Mouse (Mus musculus): Measurements from ENCODE around the gene Zbtb43. TPM values are rescaled to one million over a fixed set of nuclear protein-coding genes. Genes with fewer than 3 reads are reported as not detected.
A peak's percentile ranks its signal among the peaks of the same experiment; 100 is the strongest.

Gene Zbtb43
- 23.0 and 23.5 TPM in 2 replicates for polyA plus RNA-seq (2016; fragmentation: Nextera tagmentation; extraction: Ambion mirVana)

DNA sequence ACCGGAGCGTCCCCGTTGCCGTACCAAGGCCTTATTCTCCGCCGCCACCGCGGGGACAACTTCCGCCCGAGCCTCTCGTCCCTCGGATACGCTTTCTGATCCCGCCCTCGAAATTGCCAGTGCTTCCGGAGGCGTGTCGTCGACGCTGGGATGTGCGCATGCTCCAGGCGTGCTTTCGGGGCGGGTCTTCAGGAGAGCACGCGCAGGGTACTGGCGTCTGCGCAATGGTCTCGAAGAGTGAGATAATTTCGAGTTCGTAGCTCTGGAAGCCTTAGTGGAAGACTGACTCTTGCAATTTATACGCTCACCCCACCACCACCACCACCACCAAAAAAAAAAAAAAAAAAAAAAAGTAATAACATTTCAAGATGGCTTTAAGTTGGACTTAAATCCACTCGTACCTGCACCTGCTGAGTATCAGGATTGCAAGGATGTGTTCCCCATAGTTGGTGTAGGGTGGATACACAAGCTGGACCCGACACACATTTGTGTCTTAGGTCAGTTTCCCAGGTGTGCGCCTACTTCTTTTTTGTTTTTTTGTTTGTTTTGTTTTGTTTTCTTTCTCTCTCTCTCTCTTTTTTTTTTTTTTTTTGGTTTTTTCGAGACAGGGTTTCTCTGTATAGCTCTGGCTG is at the start of gene Zbtb43:
Zbtb43 (minus strand) TSS at position 94 of the 632 bp plus-strand sequence.
- Histone ChIP-seq H3K27ac (no peak within 1 kb of the TSS), H3K27me3 (replicated peaks) (no peaks in the 10 kb centered on the region), H3K36me3 (peaks cover under 1% of the 10 kb centered on the region; the same call in 1 of the 2 replicates), H3K4me2 (replicated peaks) (peak within 1 kb of the TSS; percentile 88), H3K4me1 (peaks cover 28% of the 10 kb centered on the region), H3K4me3 (peak within 1 kb of the TSS; percentile 66), H3K9me3 (no peaks in the 10 kb centered on the region), H3K9ac (peak within 1 kb of the TSS; percentile 77)
- ATAC-seq (ENCODE audit: low FRiP score, low read depth), result peak; percentile 90
- 6% methylated on average over 36 of the region's 36 CpGs for WGBS

DNA sequence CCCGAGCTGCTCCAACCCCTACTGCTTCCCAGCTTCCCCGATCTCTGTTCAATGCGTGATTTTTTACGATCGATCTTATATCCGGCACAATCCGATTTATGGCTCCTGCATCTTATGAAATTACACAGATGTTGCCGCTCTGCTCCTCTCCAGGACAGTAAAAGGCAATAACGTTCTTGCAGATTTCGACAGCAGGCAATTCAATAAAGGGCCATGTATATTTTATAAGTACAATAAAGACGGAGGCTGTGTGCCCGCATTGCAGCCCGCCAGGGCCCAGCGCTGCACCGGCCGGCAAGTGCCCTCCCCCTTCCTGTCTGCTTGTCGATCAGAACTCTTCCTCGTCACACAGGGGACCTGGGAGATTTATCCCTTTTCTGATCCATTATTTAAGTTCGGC is 47.5 kb upstream of the Zbtb43 start:
- 0 out of 2 replicates have a peak, but pooled peaks cover 8% of the 10 kb centered on the region for H3K4me1 ChIP-seq
- H3K27me3 ChIP-seq (replicated peaks), result no peaks in the 10 kb centered on the region; the same call in 1 of the 2 replicates
- no peak overlapping the region for H3K27ac ChIP-seq
- H3K36me3 ChIP-seq, result no peaks in the 10 kb centered on the region
- no peak overlapping the region for H3K9ac ChIP-seq
- H3K9me3 ChIP-seq, result no peaks in the 10 kb centered on the region
- 38% methylated on average over 19 of the region's 19 CpGs for WGBS
- H3K4me2 ChIP-seq (replicated peaks), result peak overlapping the region; percentile 33
- peak; percentile 66; the same call in 1 of the 2 replicates for ATAC-seq (ENCODE audit: low FRiP score, low read depth)
- no peak overlapping the region for H3K4me3 ChIP-seq

- Histone ChIP-seq H3K4me2 (replicated peaks) (peak overlapping the region; percentile 33), H3K9ac (no peak overlapping the region), H3K36me3 (no peaks in the 10 kb centered on the region), H3K4me3 (no peak overlapping the region), H3K4me1 (0 out of 2 replicates have a peak, but pooled peaks cover 8% of the 10 kb centered on the region), H3K27me3 (replicated peaks) (no peaks in the 10 kb centered on the region; the same call in 1 of the 2 replicates), H3K9me3 (no peaks in the 10 kb centered on the region), H3K27ac (no peak overlapping the region)
- no peak for ATAC-seq (ENCODE audit: low FRiP score, low read depth)
- 77% methylated on average over 8 of the region's 8 CpGs for WGBS
Observed at GRCm38 (mm10) chr2:33515431-33515830, 47.1 kb upstream of the Zbtb43 start.

DNA sequence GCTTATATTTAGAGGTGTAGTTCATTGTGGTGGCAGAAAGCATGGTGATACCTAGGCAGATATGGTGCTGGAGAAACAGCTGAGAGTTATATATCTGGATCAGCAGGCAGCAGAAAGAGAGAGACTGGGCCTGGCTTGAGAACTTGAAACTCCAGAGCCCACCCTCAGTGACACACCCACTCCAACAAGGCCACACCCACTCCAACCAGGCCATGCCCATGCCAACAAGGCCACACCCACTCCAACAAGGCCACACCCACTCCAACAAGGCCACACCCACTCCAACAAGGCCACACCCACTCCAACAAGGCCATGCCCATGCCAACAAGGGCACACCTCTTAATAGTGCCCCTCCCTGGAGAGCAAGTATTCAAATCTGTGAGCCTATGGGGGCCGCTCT is 42.4 kb upstream of the Zbtb43 start:
- H3K4me2 ChIP-seq (replicated peaks), result no peak overlapping the region
- 93% methylated on average over 1 of the region's 1 CpGs for WGBS
- ATAC-seq (ENCODE audit: low FRiP score, low read depth), result no peak

GRCm38 (mm10) chr2:33502602-33503001 is 34.2 kb upstream of the Zbtb43 start:
- H3K36me3 ChIP-seq, result no peaks in the 10 kb centered on the region
- H3K4me1 ChIP-seq, result no peaks in the 10 kb centered on the region
- H3K27me3 ChIP-seq (replicated peaks), result no peaks in the 10 kb centered on the region
- no peak overlapping the region for H3K27ac ChIP-seq
- H3K9me3 ChIP-seq, result peaks cover 9% of the 10 kb centered on the region; the same call in 1 of the 2 replicates
- 42% methylated on average over 2 of the region's 2 CpGs for WGBS
- H3K4me2 ChIP-seq (replicated peaks), result no peak overlapping the region
- H3K4me3 ChIP-seq, result no peak overlapping the region
- ATAC-seq (ENCODE audit: low FRiP score, low read depth), result no peak
- no peak overlapping the region for H3K9ac ChIP-seq

More for the DNA sequence above, 42.4 kb upstream of the Zbtb43 start:
- Histone ChIP-seq H3K9ac (no peak overlapping the region), H3K4me1 (no peaks in the 10 kb centered on the region), H3K27ac (no peak overlapping the region), H3K4me3 (no peak overlapping the region), H3K9me3 (no peaks in the 10 kb centered on the region), H3K27me3 (replicated peaks) (no peaks in the 10 kb centered on the region), H3K36me3 (no peaks in the 10 kb centered on the region)

DNA sequence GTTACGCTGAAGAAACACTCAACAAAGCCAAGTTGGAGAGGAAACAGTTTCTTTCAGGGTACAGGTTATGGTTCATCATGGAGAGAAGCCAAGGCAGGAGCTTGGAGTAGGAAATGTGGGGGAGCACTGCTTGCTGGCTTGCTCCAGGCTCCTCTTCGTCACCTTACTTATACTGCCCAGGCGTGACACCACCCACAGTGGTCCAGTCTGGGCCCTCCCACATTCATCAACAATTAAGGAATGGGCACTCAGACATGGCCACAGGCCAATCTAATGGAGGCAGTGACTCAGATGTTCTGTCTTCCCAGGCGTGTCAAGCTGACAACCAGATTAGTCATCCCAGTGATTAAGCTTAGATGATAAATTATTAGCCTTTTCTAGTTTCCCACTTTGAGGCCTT is 29.9 kb upstream of the Zbtb43 start:
- no peak overlapping the region for H3K4me2 ChIP-seq (replicated peaks)
- peaks cover 11% of the 10 kb centered on the region; the same call in 1 of the 2 replicates for H3K9me3 ChIP-seq
- H3K27me3 ChIP-seq (replicated peaks), result no peaks in the 10 kb centered on the region
- H3K27ac ChIP-seq, result no peak overlapping the region
- no peak for ATAC-seq (ENCODE audit: low FRiP score, low read depth)
- no peaks in the 10 kb centered on the region for H3K4me1 ChIP-seq
- no peaks in the 10 kb centered on the region for H3K36me3 ChIP-seq
- WGBS, result 84% methylated on average over 4 of the region's 4 CpGs
- no peak overlapping the region for H3K4me3 ChIP-seq
- no peak overlapping the region for H3K9ac ChIP-seq

DNA sequence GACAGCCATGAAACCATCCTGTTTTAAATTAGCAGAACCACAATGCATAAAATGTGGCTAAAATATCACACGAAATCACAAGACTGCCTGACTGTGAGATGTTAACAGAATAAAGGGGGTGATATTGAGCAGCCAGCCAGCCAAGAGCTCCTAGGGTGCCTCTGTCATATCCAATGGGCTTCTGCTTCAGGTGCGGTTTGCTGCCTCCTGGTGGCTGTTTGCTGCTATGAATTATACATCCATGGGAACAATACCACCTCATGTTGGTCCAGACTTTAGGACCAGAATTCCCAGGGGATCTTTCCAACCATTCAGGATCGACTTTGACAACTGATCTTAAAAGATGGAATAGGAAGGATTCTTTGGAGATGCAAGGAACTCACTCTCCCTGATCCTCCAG is 27.3 kb upstream of the Zbtb43 start:
- ATAC-seq (ENCODE audit: low FRiP score, low read depth), result no peak
- Histone ChIP-seq H3K27ac (no peak overlapping the region), H3K36me3 (no peaks in the 10 kb centered on the region), H3K27me3 (replicated peaks) (peaks cover 3% of the 10 kb centered on the region; the same call in 1 of the 2 replicates), H3K4me3 (no peak overlapping the region), H3K4me2 (replicated peaks) (no peak overlapping the region), H3K9ac (no peak overlapping the region), H3K9me3 (peaks cover 11% of the 10 kb centered on the region; the same call in 1 of the 2 replicates), H3K4me1 (no peaks in the 10 kb centered on the region)
- 46% methylated on average over 3 of the region's 3 CpGs for WGBS

DNA sequence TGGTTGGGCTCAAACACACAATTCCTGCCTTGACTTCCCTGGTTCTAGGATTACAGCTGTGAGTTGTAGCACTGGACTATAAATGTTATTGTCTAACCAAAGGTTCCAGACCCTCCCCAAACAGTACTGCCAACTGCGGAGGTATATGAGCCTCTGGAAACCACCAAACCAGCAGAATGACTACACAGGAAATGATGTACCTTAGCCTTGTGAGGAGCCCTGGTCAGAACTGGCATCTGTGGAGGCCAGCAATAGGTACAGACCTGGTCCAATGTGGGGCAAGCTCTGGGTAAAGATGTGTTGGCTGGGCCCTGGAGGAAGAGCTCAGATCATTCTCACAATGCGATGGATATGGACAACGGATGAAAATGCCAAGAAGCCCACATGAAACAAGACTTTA is 23.7 kb upstream of the Zbtb43 start:
- H3K36me3 ChIP-seq, result no peaks in the 10 kb centered on the region
- 0 out of 2 replicates have a peak, but pooled peaks cover 2% of the 10 kb centered on the region for H3K9me3 ChIP-seq
- ATAC-seq (ENCODE audit: low FRiP score, low read depth), result no peak
- H3K4me2 ChIP-seq (replicated peaks), result no peak overlapping the region
- 93% methylated on average over 3 of the region's 3 CpGs for WGBS
- H3K9ac ChIP-seq, result no peak overlapping the region
- H3K27ac ChIP-seq, result no peak overlapping the region
- H3K4me3 ChIP-seq, result no peak overlapping the region
- H3K4me1 ChIP-seq, result no peaks in the 10 kb centered on the region
- H3K27me3 ChIP-seq (replicated peaks), result peaks cover 3% of the 10 kb centered on the region; the same call in 1 of the 2 replicates

DNA sequence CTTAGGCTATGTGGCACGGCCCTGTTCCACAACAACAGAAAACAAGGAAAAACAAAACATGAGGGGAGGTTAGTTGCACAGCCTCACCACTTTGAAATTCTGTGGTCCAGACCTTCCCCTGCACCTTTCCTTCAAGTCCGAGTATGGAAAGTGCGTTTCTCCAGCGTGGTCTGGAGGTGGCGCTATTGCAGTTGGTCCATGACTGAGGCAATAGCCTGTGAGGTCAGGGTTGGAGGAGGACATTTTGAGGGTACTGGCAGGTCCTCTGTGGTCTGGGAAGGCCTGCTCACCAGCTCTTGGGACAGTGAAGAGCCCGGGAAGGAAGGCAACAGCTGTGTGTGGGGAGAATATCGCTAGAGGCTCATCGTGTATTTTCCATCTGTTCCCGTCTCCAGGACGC is 21.2 kb upstream of the Zbtb43 start:
- H3K36me3 ChIP-seq, result no peaks in the 10 kb centered on the region
- H3K4me2 ChIP-seq (replicated peaks), result no peak overlapping the region
- ATAC-seq (ENCODE audit: low FRiP score, low read depth), result no peak
- no peak overlapping the region for H3K27ac ChIP-seq
- 57% methylated on average over 10 of the region's 10 CpGs for WGBS
- H3K27me3 ChIP-seq (replicated peaks), result peaks cover 3% of the 10 kb centered on the region; the same call in 1 of the 2 replicates
- no peaks in the 10 kb centered on the region for H3K4me1 ChIP-seq
- H3K9me3 ChIP-seq, result no peaks in the 10 kb centered on the region
- H3K4me3 ChIP-seq, result no peak overlapping the region
- no peak overlapping the region for H3K9ac ChIP-seq

DNA sequence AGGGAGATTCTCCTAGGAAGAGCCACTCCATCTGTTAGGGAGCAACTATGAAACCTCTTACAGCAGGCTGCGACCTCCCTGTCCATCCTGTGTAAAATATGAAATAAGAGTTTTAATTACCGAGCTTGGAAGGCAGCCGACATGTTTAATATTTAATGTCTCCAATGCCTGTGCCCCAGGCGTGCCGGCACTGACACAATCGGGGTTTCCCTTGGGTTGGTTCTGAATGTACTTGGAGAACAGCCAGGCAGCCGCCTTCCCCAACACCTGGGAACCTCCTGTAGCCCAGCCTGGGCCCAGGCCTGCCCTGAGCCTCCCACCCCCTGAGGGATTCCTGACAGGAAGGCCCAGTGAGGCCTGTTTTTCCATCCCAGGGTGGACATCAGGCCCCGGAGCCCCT is 19.0 kb upstream of the Zbtb43 start:
- ATAC-seq (ENCODE audit: low FRiP score, low read depth), result no peak
- H3K9me3 ChIP-seq, result no peaks in the 10 kb centered on the region
- no peak overlapping the region for H3K9ac ChIP-seq
- H3K4me2 ChIP-seq (replicated peaks), result no peak overlapping the region
- no peaks in the 10 kb centered on the region for H3K4me1 ChIP-seq
- no peak overlapping the region for H3K4me3 ChIP-seq
- H3K36me3 ChIP-seq, result no peaks in the 10 kb centered on the region
- WGBS, result 68% methylated on average over 8 of the region's 8 CpGs
- no peak overlapping the region for H3K27ac ChIP-seq
- peaks cover 3% of the 10 kb centered on the region; the same call in 1 of the 2 replicates for H3K27me3 ChIP-seq (replicated peaks)

GRCm38 (mm10) chr2:33486866-33487265 is 18.5 kb upstream of the Zbtb43 start:
- no peak for ATAC-seq (ENCODE audit: low FRiP score, low read depth)

GRCm38 (mm10) chr2:33477961-33478755 is 9.8 kb upstream of the Zbtb43 start:
- no peak overlapping the region for H3K4me2 ChIP-seq (replicated peaks)
- no peaks in the 10 kb centered on the region for H3K27me3 ChIP-seq (replicated peaks)
- H3K36me3 ChIP-seq, result no peaks in the 10 kb centered on the region
- no peaks in the 10 kb centered on the region for H3K9me3 ChIP-seq
- WGBS, result 92% methylated on average over 10 of the region's 10 CpGs
- H3K4me1 ChIP-seq, result no peaks in the 10 kb centered on the region
- H3K4me3 ChIP-seq, result no peak overlapping the region
- no peak overlapping the region for H3K9ac ChIP-seq
- no peak overlapping the region for H3K27ac ChIP-seq
- ATAC-seq (ENCODE audit: low FRiP score, low read depth), result no peak

More at GRCm38 (mm10) chr2:33486866-33487265, 18.5 kb upstream of the Zbtb43 start:
- Histone ChIP-seq H3K36me3 (no peaks in the 10 kb centered on the region), H3K4me2 (replicated peaks) (no peak overlapping the region), H3K4me3 (no peak overlapping the region), H3K27me3 (replicated peaks) (no peaks in the 10 kb centered on the region; the same call in 1 of the 2 replicates), H3K9ac (no peak overlapping the region), H3K27ac (no peak overlapping the region), H3K9me3 (no peaks in the 10 kb centered on the region), H3K4me1 (no peaks in the 10 kb centered on the region)
- 7% methylated on average over 9 of the region's 9 CpGs for WGBS
